Mouse (Mus musculus) midbrain, embryonic 10.5 days (tissue): ENCODE data around the gene Sox12. TPM values are rescaled to one million over a fixed set of nuclear protein-coding genes. Genes with fewer than 3 reads are reported as not detected.

ENCODE experiments used
- DNase-seq: peaks from one replicate; pipeline ENCODE4 v3.0.0-alpha.2; 2017; ENCODE audit warnings: low spot score
- H3K27ac ChIP-seq: fragments of 300-500 bp; sonication (generic); replicated peaks from 2 replicates; pipeline ENCODE4 v1.5.1; 2016; ENCODE audit warnings: mild to moderate bottlenecking
- H3K27me3 ChIP-seq: fragments of 300-500 bp; sonication (generic); 2 replicates; pipeline ENCODE4 v1.6.1; 2016; ENCODE audit warnings: low read depth, mild to moderate bottlenecking; ENCODE audit not compliant: poor library complexity, severe bottlenecking
- H3K36me3 ChIP-seq: fragments of 300-500 bp; sonication (generic); 2 replicates; pipeline ENCODE4 v1.6.1; 2016; ENCODE audit warnings: mild to moderate bottlenecking, moderate library complexity
- H3K4me1 ChIP-seq: fragments of 300-500 bp; sonication (generic); 2 replicates; pipeline ENCODE4 v1.6.1; 2016
- H3K4me3 ChIP-seq: fragments of 300-500 bp; sonication (generic); 2 replicates; pipeline ENCODE4 v1.5.1; 2016; ENCODE audit warnings: mild to moderate bottlenecking, moderate library complexity
- H3K9me3 ChIP-seq: fragments of 300-500 bp; sonication (generic); replicated peaks from 2 replicates; pipeline ENCODE4 v1.6.1; 2016; ENCODE audit warnings: mild to moderate bottlenecking
- WGBS: fragments of 180-500 bp; shearing (Covaris S2); methylation state at CpG from one replicate; pipeline ENCODE4 v1.1.7; 2016; 5-methylcytosine and 5-hydroxymethylcytosine counted together
- polyA plus RNA-seq: library from polyadenylated mRNA; unstranded; fragments of >200 nt; fragmentation: Nextera tagmentation; extraction: Ambion mirVana; gene quantifications from 2 replicates; pipeline ENCODE4 v1.2.1, GENCODE M21; 2016

The Sox12 gene
- polyA plus RNA-seq, 1 experiment from 2014 or later: 8.6 TPM

GRCm38 (mm10) chr2:152345393-152345792, 52.5 kb downstream of the Sox12 start:
- H3K9me3 ChIP-seq: no peaks in the 10 kb centered on the region
- peaks cover 18% of the 10 kb centered on the region for H3K4me1 ChIP-seq
- DNase-seq: no peak
- H3K4me3 ChIP-seq: no peak overlapping the region
- H3K36me3 ChIP-seq: no peaks in the 10 kb centered on the region
- no peak overlapping the region for H3K27ac ChIP-seq
- H3K27me3 ChIP-seq: peaks cover 38% of the 10 kb centered on the region
- 62% methylated on average over 6 of the region's 6 CpGs for WGBS

GRCm38 (mm10) chr2:152344909-152345308, 53.0 kb downstream of the Sox12 start:
- Histone ChIP-seq H3K36me3 (no peaks in the 10 kb centered on the region), H3K27ac (no peak overlapping the region), H3K4me3 (no peak overlapping the region), H3K9me3 (no peaks in the 10 kb centered on the region), H3K4me1 (peaks cover 18% of the 10 kb centered on the region), H3K27me3 (peaks cover 38% of the 10 kb centered on the region)
- DNase-seq: no peak
- WGBS: 68% methylated on average over 5 of the region's 5 CpGs

- 13% methylated on average over 10 of the region's 10 CpGs for WGBS
- DNase-seq: peak; percentile 21
- no peaks in the 10 kb centered on the region for H3K36me3 ChIP-seq
- H3K4me3 ChIP-seq: peak overlapping the region; percentile 67
- H3K27me3 ChIP-seq: peaks cover 38% of the 10 kb centered on the region
- peaks cover 18% of the 10 kb centered on the region for H3K4me1 ChIP-seq
- H3K27ac ChIP-seq: peak overlapping the region; percentile 63
- H3K9me3 ChIP-seq: no peaks in the 10 kb centered on the region
Observed at GRCm38 (mm10) chr2:152344361-152344760, 53.5 kb downstream of the Sox12 start.

Other genes with a start within 250 kb of the Sox12 start
- 79.1 and 82.7 TPM in 2 replicates for gene Csnk2a1, start 171.2 kb downstream of the Sox12 start, polyA plus RNA-seq
- 29.2 and 30.3 TPM in 2 replicates for gene Tbc1d20, start 104.2 kb downstream of the Sox12 start, polyA plus RNA-seq
- 92.2 and 101 TPM in 2 replicates for gene Rbck1, start 65.4 kb downstream of the Sox12 start, polyA plus RNA-seq
- 2.2 and 2.8 TPM in 2 replicates for gene Trib3, start 54.0 kb downstream of the Sox12 start, polyA plus RNA-seq
- 1.3 and 3.7 TPM in 2 replicates for gene Nrsn2, start 21.4 kb downstream of the Sox12 start, polyA plus RNA-seq
- 47.7 and 49.8 TPM in 2 replicates for gene Zcchc3, start 17.0 kb upstream of the Sox12 start, polyA plus RNA-seq
- gene 6820408C15Rik, start 17.5 kb upstream of the Sox12 start, polyA plus RNA-seq: 0.99 and 1.2 TPM in 2 replicates
- gene Defb23, start 66.6 kb upstream of the Sox12 start, polyA plus RNA-seq: not detected in 2 replicates
- gene Defb20, start 79.0 kb upstream of the Sox12 start, polyA plus RNA-seq: not detected in 2 replicates
- not detected in 2 replicates for gene Defb22, start 92.1 kb upstream of the Sox12 start, polyA plus RNA-seq
- not detected in 2 replicates for gene Defb26, start 113.6 kb upstream of the Sox12 start, polyA plus RNA-seq
- not detected in 2 replicates for gene Defb28, start 120.2 kb upstream of the Sox12 start, polyA plus RNA-seq
- gene Defb29, start 142.0 kb upstream of the Sox12 start, polyA plus RNA-seq: not detected in 2 replicates
- not detected in 2 replicates for gene Gm17416, start 171.3 kb upstream of the Sox12 start, polyA plus RNA-seq
- not detected in 2 replicates for gene Defb21, start 174.7 kb upstream of the Sox12 start, polyA plus RNA-seq
- gene Defb19, start 182.2 kb upstream of the Sox12 start, polyA plus RNA-seq: not detected in 2 replicates
- not detected in 2 replicates for gene Defb45, start 201.3 kb upstream of the Sox12 start, polyA plus RNA-seq
- gene Defb36, start 206.3 kb upstream of the Sox12 start, polyA plus RNA-seq: not detected in 2 replicates
- not detected in 2 replicates for gene Defb25, start 225.0 kb upstream of the Sox12 start, polyA plus RNA-seq
- gene Rem1, start 228.9 kb upstream of the Sox12 start, polyA plus RNA-seq: 0.26 and 0.33 TPM in 2 replicates